Mouse (Mus musculus) lung, postnatal 0 days (tissue): ENCODE data around the gene Pbx4.

Source experiments
- CTCF ChIP-seq: IDR thresholded peaks from 2 replicates; pipeline ENCODE4 v1.5.1; 2016; ENCODE audit warnings: antibody characterized with exemption, mild to moderate bottlenecking
- EP300 ChIP-seq: IDR thresholded peaks from 2 replicates; pipeline ENCODE4 v1.6.1; 2016; ENCODE audit warnings: antibody characterized with exemption, mild to moderate bottlenecking, control low read depth

- TF ChIP-seq CTCF (no peak), EP300 (no peak)
Observed at GRCm38 (mm10) chr8:69820466-69820865, 11.8 kb upstream of the Pbx4 start.
